Mouse (Mus musculus): ENCODE results near the gene Insyn1. TPM values are rescaled to one million over a fixed set of nuclear protein-coding genes. Genes with fewer than 3 reads are reported as not detected.

Gene Insyn1
- total RNA-seq, 2 experiments from 2014 or later: 218 to 232 TPM

DNA sequence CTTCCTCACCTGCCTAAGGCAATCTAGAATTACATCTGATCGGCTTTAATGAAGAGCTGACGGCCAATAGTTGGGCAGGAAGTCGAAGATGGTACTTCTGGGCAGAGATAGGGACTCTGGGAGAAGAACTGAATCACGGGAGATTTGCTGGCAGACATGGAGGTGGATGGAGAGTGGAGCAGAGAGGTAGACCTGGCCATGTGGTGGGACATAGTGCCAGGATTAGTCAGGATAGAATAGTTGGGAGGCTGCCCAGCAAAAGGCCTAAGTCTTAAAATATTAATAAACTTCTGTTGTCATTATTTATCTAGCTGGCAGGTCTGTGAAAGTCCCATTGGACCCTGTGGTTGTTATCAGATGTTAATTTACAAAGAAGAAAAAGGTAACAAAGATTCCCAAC is 36.7 kb downstream of the Insyn1 start:
- DNase-seq (ENCODE audit: low spot score in 2 of 2): no peak
- intact Hi-C loops (cut with DNase I): no loop called here

DNA sequence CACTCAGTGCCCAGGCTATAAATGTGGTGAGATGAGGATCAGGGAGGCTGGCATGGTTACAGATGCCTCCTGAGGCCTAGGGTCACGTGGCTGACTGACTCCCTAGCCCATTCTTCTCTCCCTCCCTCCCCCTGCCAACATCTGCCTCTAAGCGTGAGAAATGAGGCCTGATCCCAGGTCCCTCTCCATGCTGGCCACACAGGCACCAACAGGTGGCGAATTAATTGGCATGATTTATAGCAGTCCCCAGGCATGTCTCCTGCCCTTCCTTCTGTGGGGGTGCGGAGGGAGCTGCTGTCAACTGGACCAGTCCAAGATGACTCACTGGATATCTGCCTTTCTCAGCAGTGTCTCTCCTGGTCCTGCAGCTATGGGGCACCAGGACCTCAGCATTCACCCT is 39.4 kb downstream of the Insyn1 start:
- no peak for DNase-seq (ENCODE audit: low spot score in 2 of 2)
- intact Hi-C loops (cut with DNase I): loop anchor here (2.0 kb wide), 1 partner anchor 197 kb away; no protein-coding TSS in a partner anchor

DNA sequence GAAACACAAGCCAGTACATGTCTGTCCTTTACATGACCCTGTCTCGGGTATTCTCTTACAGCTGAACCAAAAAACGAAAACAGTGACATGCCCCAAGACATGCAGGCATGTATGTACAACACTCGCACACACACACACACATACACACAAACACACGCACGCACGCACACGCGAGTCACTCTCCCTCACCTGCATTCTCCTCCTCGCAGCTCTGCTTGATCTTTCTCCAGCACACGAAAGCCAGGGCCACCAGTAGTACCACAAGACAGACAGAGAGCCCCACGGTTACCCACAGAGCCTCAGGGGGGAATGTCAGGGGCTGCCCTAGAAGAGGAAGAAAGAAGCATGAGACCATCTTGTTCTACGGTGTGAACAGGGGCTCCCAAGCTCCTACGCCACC is 42.0 kb downstream of the Insyn1 start:
- intact Hi-C loops (cut with DNase I): no loop called here

DNA sequence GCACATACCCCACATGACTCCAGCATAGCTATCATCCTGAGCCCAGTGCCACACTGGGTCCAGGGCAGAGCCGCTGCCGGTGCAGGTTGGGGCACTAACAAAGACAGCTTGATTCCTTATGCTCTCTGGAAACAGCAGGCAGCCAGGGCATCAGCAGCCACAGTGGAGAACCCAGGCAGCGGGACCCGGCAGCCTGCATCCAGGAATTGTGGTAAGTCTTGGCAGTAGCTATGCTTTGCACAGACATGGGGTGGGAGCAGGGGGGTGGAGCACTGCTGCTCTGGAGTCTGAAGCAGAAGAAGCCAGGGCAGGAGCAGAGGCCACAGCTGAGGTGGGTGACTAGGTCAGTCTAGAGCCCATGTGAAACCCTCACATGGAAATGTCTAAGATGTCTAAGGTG is 43.8 kb downstream of the Insyn1 start:
- DNase-seq (ENCODE audit: low spot score in 2 of 2): no peak

More for the DNA sequence above, 42.0 kb downstream of the Insyn1 start:
- no peak for DNase-seq (ENCODE audit: low spot score in 2 of 2)

DNA sequence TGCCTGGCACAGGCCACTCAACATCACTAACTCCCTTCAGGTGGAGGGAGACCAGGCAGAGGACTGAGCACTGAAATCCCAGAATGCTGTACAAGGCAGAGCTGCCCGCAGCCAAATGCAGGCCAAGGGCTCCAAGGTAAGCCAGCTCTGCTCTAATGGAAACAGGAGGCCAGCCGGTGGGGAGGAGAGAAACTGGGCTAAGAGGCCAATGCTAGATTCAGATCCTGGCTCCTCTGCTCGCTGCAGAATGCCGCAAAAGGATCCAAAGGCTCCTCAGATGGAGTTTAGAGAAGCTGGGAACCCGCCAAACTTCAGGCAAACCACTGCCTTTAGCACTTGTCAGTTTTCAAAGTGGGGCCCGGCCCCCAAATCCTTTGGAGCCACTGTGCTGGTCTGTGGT is 44.9 kb downstream of the Insyn1 start:
- no peak for DNase-seq (ENCODE audit: low spot score in 2 of 2)
- intact Hi-C loops (cut with DNase I): no loop called here

More for the DNA sequence above, 43.8 kb downstream of the Insyn1 start:
- intact Hi-C loops (cut with DNase I): no loop called here

DNA sequence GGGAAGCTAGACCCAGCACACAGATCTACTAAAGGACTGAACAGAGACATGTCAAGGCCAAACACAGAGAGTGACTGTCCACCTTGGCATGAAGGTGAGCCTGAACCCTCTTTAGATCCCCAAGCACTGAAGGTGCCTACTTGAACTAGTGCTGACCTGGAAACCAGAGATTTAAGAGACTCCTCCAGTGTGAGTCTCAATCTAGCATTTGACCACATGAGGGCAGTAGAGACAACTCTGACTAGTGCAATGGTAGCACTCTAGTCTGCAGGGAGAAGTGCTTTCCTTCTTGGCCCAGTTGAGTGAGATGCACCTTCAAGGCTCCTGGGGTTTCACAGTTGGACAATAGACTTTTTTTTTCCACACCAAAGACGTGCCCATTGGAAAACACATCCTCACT is 46.4 kb downstream of the Insyn1 start:
- peak in 1 of 2 experiments; percentile 46 for DNase-seq (ENCODE audit: low spot score in 2 of 2)

DNA sequence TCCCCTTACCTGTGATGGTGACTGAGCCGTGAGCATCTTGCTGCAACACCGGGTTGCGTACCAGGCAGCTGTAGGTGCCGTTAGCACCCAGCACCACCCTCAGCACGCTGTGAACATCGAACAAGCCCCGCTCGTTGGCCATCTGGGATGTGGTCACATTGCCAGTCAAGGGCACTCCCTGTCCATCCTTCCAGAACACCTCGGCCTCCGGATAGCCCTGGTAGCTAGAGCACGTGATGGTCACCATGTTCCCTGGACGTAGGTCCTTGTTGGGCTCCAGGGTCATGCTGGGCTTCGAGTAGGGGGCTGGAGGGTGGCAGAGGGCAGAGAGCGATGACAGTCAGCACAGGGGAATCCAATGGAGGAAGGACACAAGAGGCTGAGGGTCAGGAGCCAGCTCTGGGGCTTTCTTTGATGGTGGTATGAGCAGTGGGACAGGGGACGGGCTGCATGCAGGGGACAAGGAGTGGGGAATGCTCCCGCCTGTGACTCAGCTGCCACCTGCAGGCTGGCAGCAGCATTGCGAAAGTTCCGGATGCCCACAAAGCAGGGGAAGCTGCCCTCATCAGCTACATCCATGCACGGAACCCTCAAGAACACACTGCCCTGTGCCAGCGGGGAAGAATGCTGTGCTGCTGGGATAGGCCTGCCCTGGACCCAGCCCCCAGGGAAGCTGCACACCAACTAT is 47.2 kb downstream of the Insyn1 start:
- intact Hi-C loops (cut with DNase I): loop anchor here (1.0 to 5.0 kb wide), 2 partner anchors 205 to 337 kb away; no protein-coding TSS in a partner anchor
- DNase-seq (ENCODE audit: low spot score in 2 of 2): no peak

More for the DNA sequence above, 46.4 kb downstream of the Insyn1 start:
- intact Hi-C loops (cut with DNase I): loop anchor here (1.0 to 5.0 kb wide), 2 partner anchors 204 to 338 kb away; no protein-coding TSS in a partner anchor

DNA sequence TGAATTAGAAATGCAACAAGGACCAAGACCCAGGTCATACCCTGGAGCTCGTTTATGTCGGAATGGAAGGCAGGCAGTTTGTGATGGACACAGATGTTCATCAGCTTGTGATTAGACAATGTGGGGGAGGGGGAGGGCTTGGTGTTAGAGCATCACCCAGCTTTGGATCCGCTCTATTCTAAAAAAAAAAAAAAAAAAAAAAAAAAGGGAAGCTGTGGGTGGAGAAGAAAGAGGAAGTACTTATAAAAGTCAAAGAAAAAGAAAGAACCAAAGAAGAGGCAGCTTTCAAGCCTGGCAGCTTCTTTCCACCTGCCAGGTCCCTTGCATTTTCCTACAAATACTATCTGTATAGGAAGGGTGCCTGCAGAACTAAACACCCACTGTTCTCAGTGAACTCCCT is 49.4 kb downstream of the Insyn1 start:
- no peak for DNase-seq (ENCODE audit: low spot score in 2 of 2)
- intact Hi-C loops (cut with DNase I): loop anchor here (5.0 kb wide), 1 partner anchor 335 kb away; no protein-coding TSS in a partner anchor

DNA sequence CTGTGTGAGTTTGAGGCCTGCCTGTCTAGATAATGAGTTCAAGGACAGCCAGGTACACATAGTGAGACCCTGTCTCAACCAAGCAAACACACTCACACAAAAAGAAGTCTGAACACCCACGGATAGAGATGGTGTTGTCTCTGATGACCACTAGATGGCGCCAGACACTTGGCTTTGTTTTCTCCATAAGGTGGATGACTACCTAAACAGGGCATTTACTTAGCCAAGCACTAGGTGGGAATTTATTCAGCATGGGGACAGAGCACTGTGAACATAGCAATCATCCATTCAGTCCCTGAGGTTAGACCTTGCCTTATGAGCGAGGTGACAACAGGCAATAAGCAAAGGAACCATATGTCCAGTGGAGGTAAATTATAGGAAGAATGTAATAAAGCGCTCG is 51.5 kb downstream of the Insyn1 start:
- intact Hi-C loops (cut with DNase I): loop anchor here (2.0 to 5.0 kb wide), 3 partner anchors 39 to 332 kb away; no protein-coding TSS in a partner anchor
- no peak for DNase-seq (ENCODE audit: low spot score in 2 of 2)

DNA sequence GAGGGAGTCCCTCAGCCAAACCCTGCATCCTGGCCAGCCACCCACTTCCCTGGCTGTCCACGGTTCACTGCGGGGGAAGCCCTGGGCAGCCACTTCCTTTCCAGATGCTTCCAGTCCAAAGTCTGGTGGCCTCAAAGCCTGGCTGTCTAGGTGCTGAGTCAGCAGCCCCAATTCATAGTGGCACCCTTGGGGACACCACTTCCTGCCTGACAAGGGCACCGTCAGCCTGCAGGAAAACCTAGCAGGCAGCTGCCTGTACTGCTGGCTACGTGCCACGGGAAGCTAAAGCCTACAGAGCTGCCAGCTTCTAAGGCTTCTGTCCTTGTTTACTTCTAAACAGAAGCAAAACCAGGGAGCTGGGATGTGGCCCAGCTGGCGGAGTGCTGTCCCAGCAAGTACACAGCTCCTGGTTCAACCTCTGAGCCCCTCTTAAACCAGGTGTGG is 53.5 kb downstream of the Insyn1 start:
- intact Hi-C loops (cut with DNase I): loop anchor here (2.0 kb wide), 2 partner anchors 37 to 111 kb away; no protein-coding TSS in a partner anchor

DNA sequence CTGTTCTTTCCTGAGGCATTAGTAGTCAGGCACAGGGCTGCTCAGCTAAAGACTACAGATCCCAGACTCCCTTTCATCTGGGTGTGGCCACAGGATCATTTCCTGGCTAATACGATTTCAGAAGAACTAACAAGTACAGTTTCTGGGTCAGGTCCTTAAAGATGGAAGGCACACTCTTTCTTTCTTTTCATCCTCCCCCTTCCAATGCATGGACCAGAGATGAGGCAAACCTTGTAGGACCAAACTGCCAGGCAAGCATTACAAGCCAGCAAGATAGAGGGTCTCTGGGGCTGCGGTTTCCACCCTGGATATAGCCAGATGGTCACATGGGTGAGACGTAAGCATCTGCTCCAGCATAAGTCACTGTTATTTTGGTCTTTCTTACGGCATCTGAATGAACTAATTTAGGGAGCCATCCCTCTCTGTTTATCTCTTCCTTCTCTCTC is 56.5 kb downstream of the Insyn1 start:
- peak; percentile 47 to 55 for DNase-seq (ENCODE audit: low spot score in 2 of 2)
- intact Hi-C loops (cut with DNase I): no loop called here

More for the DNA sequence above, 53.5 kb downstream of the Insyn1 start:
- DNase-seq (ENCODE audit: low spot score in 2 of 2): peak; percentile 44 to 65

DNA sequence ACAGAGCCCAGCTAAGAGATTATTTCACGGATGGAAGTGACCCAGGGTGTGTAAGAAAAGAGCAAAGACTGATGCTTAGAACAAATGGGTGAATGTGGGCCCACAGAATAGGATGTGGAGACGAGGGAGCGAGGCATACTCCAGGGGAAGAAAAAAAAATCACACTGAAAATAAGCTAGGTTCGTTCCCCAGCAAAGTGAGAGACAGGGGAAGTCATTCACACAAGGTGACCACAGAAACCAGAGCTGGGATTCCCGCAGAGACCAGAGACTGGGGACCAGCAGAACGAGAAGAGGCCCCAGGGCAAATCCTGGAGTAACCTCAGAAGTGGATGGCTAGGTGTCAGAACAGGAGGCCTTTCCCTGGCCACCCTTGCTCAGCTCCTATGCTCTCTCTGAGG is 57.0 kb downstream of the Insyn1 start:
- intact Hi-C loops (cut with DNase I): no loop called here
- no peak for DNase-seq (ENCODE audit: low spot score in 2 of 2)

DNA sequence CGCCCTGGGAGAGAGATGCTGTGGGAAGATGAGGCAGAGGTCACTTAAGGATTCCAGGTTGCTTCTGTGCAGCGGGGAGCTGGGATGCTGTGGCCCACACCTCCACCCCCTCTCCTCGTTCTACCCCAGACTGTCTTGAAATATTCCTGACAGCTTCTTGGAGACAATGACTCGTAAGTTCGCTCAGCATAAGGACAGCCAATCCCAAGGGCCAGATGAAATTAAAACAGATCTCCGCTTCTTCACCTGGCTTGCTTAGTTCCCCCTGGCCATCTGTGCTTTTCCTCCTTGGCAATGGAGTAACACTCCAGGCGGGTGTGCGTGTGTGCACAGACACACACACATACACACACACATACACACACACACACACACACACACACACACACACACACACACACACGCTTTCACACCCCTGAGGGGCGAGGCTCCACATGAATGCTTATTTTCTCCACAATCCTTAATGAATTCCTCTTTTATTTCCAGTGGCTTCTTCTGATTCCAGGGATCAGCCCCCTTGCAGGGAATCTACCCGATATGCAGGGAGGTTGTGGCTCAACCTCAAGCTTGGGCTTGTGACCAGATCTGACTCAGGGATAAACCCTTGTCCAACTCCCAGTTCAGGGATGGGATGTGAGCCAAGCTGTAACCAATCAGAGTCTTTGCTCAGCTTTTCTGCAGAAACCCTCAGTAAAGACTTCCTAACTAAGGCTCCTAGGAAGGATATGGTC is 58.4 kb downstream of the Insyn1 start:
- DNase-seq (ENCODE audit: low spot score in 2 of 2): peak; percentile 50 to 64
- intact Hi-C loops (cut with DNase I): no loop called here

DNA sequence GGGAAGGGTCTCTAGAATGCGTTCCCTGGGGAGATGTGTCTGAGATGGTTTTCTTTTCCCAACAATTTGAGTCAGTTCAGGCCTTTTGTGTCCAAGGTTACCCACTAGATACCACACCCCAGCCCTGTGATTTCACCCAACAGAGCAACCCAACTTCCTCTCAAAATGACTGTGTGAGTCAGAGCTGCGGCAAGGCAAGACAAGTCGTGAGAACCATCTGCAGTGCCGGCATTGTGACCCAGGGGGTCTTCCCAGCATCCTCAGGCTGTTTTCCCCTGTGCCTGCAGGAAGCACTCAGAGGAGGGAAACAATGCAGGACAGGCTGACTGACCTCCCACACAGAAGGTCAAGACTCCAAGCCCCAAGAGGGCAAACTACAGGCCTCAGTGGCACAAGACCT is 60.5 kb downstream of the Insyn1 start:
- intact Hi-C loops (cut with DNase I): no loop called here
- DNase-seq (ENCODE audit: low spot score in 2 of 2): no peak

Other genes with a start within 250 kb of the Insyn1 start
- gene Pml, start 238.8 kb upstream of the Insyn1 start, total RNA-seq (2021): 10 to 100 TPM; 13.7 to 17.5 TPM
- gene Stoml1, start 235.4 kb upstream of the Insyn1 start, total RNA-seq (2021): 10 to 100 TPM; 64.6 to 72.4 TPM
- gene Loxl1, start 175.4 kb upstream of the Insyn1 start, total RNA-seq (2021): 1 to 10 TPM; 2.1 to 2.7 TPM
- gene Tbc1d21, start 118.1 kb upstream of the Insyn1 start, total RNA-seq (2021): not detected
- gene Cd276, start 66.8 kb downstream of the Insyn1 start, total RNA-seq (2021): 1 to 10 TPM; 8.7 to 8.8 TPM
- gene Nptn, start 93.6 kb downstream of the Insyn1 start, total RNA-seq (2021): 1,000 to 10,000 TPM in 1 of 2 experiments, 100 to 1,000 TPM in 1; 963 to 1,027 TPM

Measured in left cerebral cortex, postnatal 36 days (tissue).